Mouse (Mus musculus) heart, embryonic 11.5 days (tissue): Measurements from ENCODE around the gene Irx3. TPM values are rescaled to one million over a fixed set of nuclear protein-coding genes. Genes with fewer than 3 reads are reported as not detected.

Experiments used
- ATAC-seq: fragments of 200-750 bp; cut with Nextera tagmentation; replicated peaks from 2 replicates; pipeline ENCODE4 v1.8.0; 2017; ENCODE audit warnings: moderate library complexity; ENCODE audit not compliant: insufficient number of reproducible peaks, low FRiP score, low TSS enrichment
- H3K27ac ChIP-seq: fragments of 300-500 bp; sonication (generic); 2 replicates; pipeline ENCODE4 v1.5.1; 2014; ENCODE audit warnings: mild to moderate bottlenecking, low read depth, low read length
- H3K27me3 ChIP-seq: fragments of 300-500 bp; sonication (generic); 2 replicates; pipeline ENCODE4 v1.6.1; 2014; ENCODE audit warnings: mild to moderate bottlenecking, low read length, mixed read lengths; ENCODE audit not compliant: control insufficient read depth, insufficient read depth
- H3K36me3 ChIP-seq: fragments of 300-500 bp; sonication (generic); 2 replicates; pipeline ENCODE4 v1.6.1; 2014; ENCODE audit warnings: mild to moderate bottlenecking, low read length, moderate library complexity, mixed read lengths; ENCODE audit not compliant: control insufficient read depth, insufficient read depth
- H3K4me1 ChIP-seq: fragments of 300-500 bp; sonication (generic); 2 replicates; pipeline ENCODE4 v1.6.1; 2014; ENCODE audit warnings: low read length; ENCODE audit not compliant: control insufficient read depth, insufficient read depth
- H3K4me2 ChIP-seq: fragments of 300-500 bp; sonication (generic); 2 replicates; pipeline ENCODE4 v1.6.1; 2014; ENCODE audit warnings: mild to moderate bottlenecking, moderate library complexity
- H3K4me3 ChIP-seq: fragments of 300-500 bp; sonication (generic); 2 replicates; pipeline ENCODE4 v1.5.1; 2014; ENCODE audit warnings: low read depth, low read length
- H3K9ac ChIP-seq: fragments of 300-500 bp; sonication (generic); 2 replicates; pipeline ENCODE4 v1.6.1; 2014; ENCODE audit warnings: mild to moderate bottlenecking, low read depth, low read length, moderate library complexity
- H3K9me3 ChIP-seq: fragments of 300-500 bp; sonication (generic); replicated peaks from 2 replicates; pipeline ENCODE4 v1.6.1; 2016; ENCODE audit warnings: low read length; ENCODE audit not compliant: control insufficient read depth
- WGBS: fragments of 180-500 bp; shearing (Covaris S2); extraction: QIAGEN DNeasy Blood & Tissue Kit; methylation state at CpG from one replicate; pipeline ENCODE4 v1.1.7; 2014; ENCODE audit not compliant: insufficient replicate concordance; 5-methylcytosine and 5-hydroxymethylcytosine counted together
- polyA plus RNA-seq: library from polyadenylated mRNA; unstranded; fragments of >200 nt; fragmentation: Nextera tagmentation; extraction: Ambion mirVana; gene quantifications from 2 replicates; pipeline ENCODE4 v1.2.1, GENCODE M21; 2014

Gene Irx3
- polyA plus RNA-seq, 1 experiment from 2014 or later: 7.9 TPM

GRCm38 (mm10) chr8:91823357-91823756 lies 21.5 kb upstream of the Irx3 start:
- WGBS: 71% methylated on average over 11 of the region's 11 CpGs
- Histone ChIP-seq H3K36me3 (no peaks in the 10 kb centered on the region), H3K9ac (no peak overlapping the region), H3K4me2 (no peak overlapping the region), H3K27ac (no peak overlapping the region), H3K27me3 (peaks cover 24% of the 10 kb centered on the region), H3K4me1 (peaks cover 17% of the 10 kb centered on the region), H3K4me3 (no peak overlapping the region), H3K9me3 (no peaks in the 10 kb centered on the region)
- ATAC-seq: no peak

- Histone ChIP-seq H3K4me2 (no peak overlapping the region), H3K9ac (no peak overlapping the region), H3K36me3 (no peaks in the 10 kb centered on the region), H3K27ac (no peak overlapping the region), H3K4me3 (no peak overlapping the region), H3K4me1 (peaks cover 17% of the 10 kb centered on the region), H3K9me3 (no peaks in the 10 kb centered on the region), H3K27me3 (peaks cover 24% of the 10 kb centered on the region)
- no peak for ATAC-seq
- WGBS: 38% methylated on average over 4 of the region's 4 CpGs
Observed at GRCm38 (mm10) chr8:91822746-91823145, 20.9 kb upstream of the Irx3 start.

- Histone ChIP-seq H3K36me3 (no peaks in the 10 kb centered on the region), H3K4me1 (peaks cover 19% of the 10 kb centered on the region), H3K9ac (no peak overlapping the region), H3K27ac (no peak overlapping the region), H3K9me3 (no peaks in the 10 kb centered on the region), H3K4me3 (no peak overlapping the region), H3K27me3 (peaks cover 24% of the 10 kb centered on the region), H3K4me2 (no peak overlapping the region)
- ATAC-seq: no peak
- 37% methylated on average over 4 of the region's 4 CpGs for WGBS
Observed at GRCm38 (mm10) chr8:91821976-91822375, 20.1 kb upstream of the Irx3 start.

GRCm38 (mm10) chr8:91819778-91820177 lies 17.9 kb upstream of the Irx3 start:
- H3K4me3 ChIP-seq: no peak overlapping the region
- H3K9ac ChIP-seq: no peak overlapping the region
- no peak for ATAC-seq
- H3K4me2 ChIP-seq: no peak overlapping the region
- peaks cover 19% of the 10 kb centered on the region for H3K4me1 ChIP-seq
- no peaks in the 10 kb centered on the region for H3K36me3 ChIP-seq
- WGBS: 31% methylated on average over 4 of the region's 4 CpGs
- H3K9me3 ChIP-seq: no peaks in the 10 kb centered on the region
- peaks cover 9% of the 10 kb centered on the region for H3K27me3 ChIP-seq
- no peak overlapping the region for H3K27ac ChIP-seq

- Histone ChIP-seq H3K27ac (no peak overlapping the region), H3K4me3 (no peak overlapping the region), H3K9ac (no peak overlapping the region), H3K4me1 (peaks cover 19% of the 10 kb centered on the region), H3K36me3 (no peaks in the 10 kb centered on the region), H3K9me3 (no peaks in the 10 kb centered on the region), H3K27me3 (peaks cover 10% of the 10 kb centered on the region; the same call in 1 of the 2 replicates), H3K4me2 (no peak overlapping the region)
- ATAC-seq: no peak
- 14% methylated on average over 3 of the region's 3 CpGs for WGBS
Observed at GRCm38 (mm10) chr8:91818784-91819183, 16.9 kb upstream of the Irx3 start.

GRCm38 (mm10) chr8:91814106-91814505 lies 12.2 kb upstream of the Irx3 start:
- no peak overlapping the region for H3K4me3 ChIP-seq
- H3K27ac ChIP-seq: no peak overlapping the region
- peaks cover 8% of the 10 kb centered on the region; the same call in 1 of the 2 replicates for H3K27me3 ChIP-seq
- no peaks in the 10 kb centered on the region for H3K9me3 ChIP-seq
- no peak overlapping the region for H3K9ac ChIP-seq
- peaks cover 7% of the 10 kb centered on the region for H3K4me1 ChIP-seq
- ATAC-seq: no peak
- 88% methylated on average over 4 of the region's 4 CpGs for WGBS
- no peak overlapping the region for H3K4me2 ChIP-seq
- H3K36me3 ChIP-seq: no peaks in the 10 kb centered on the region

- peak overlapping the region; percentile 40; the same call in 1 of the 2 replicates for H3K4me3 ChIP-seq
- peaks cover 20% of the 10 kb centered on the region; the same call in 1 of the 2 replicates for H3K4me1 ChIP-seq
- H3K4me2 ChIP-seq: peak overlapping the region; percentile 73
- 8% methylated on average over 12 of the region's 12 CpGs for WGBS
- peaks cover 49% of the 10 kb centered on the region for H3K27me3 ChIP-seq
- no peaks in the 10 kb centered on the region for H3K9me3 ChIP-seq
- no peaks in the 10 kb centered on the region for H3K36me3 ChIP-seq
- no peak overlapping the region for H3K9ac ChIP-seq
- no peak for ATAC-seq
- H3K27ac ChIP-seq: no peak overlapping the region
Observed at GRCm38 (mm10) chr8:91806720-91807241, 4.9 kb upstream of the Irx3 start.

- peak overlapping the region; percentile 40 for H3K4me3 ChIP-seq
- peaks cover 50% of the 10 kb centered on the region for H3K27me3 ChIP-seq
- H3K27ac ChIP-seq: no peak overlapping the region
- peaks cover 20% of the 10 kb centered on the region; the same call in 1 of the 2 replicates for H3K4me1 ChIP-seq
- peak overlapping the region; percentile 73 for H3K4me2 ChIP-seq
- WGBS: 1% methylated on average over 33 of the region's 33 CpGs
- no peak overlapping the region for H3K9ac ChIP-seq
- H3K9me3 ChIP-seq: no peaks in the 10 kb centered on the region
- ATAC-seq: no peak
- H3K36me3 ChIP-seq: no peaks in the 10 kb centered on the region
Observed at GRCm38 (mm10) chr8:91806084-91806719, 4.3 kb upstream of the Irx3 start.

- no peaks in the 10 kb centered on the region for H3K9me3 ChIP-seq
- ATAC-seq: no peak
- H3K36me3 ChIP-seq: no peaks in the 10 kb centered on the region
- no peak overlapping the region for H3K27ac ChIP-seq
- peak overlapping the region; percentile 40 for H3K4me3 ChIP-seq
- H3K9ac ChIP-seq: peak overlapping the region; percentile 59; the same call in 1 of the 2 replicates
- WGBS: 1% methylated on average over 32 of the region's 32 CpGs
- peaks cover 60% of the 10 kb centered on the region for H3K27me3 ChIP-seq
- H3K4me1 ChIP-seq: peaks cover 20% of the 10 kb centered on the region; the same call in 1 of the 2 replicates
- peak overlapping the region; percentile 73 for H3K4me2 ChIP-seq
Observed at GRCm38 (mm10) chr8:91805254-91805671, 3.4 kb upstream of the Irx3 start.
